Mouse (Mus musculus): ENCODE data around the gene Prl3a1. TPM values are rescaled to one million over a fixed set of nuclear protein-coding genes. Genes with fewer than 3 reads are reported as not detected.

Prl3a1 gene
- polyA plus RNA-seq (2012; rRNA removed) = not detected in 2 replicates

DNA sequence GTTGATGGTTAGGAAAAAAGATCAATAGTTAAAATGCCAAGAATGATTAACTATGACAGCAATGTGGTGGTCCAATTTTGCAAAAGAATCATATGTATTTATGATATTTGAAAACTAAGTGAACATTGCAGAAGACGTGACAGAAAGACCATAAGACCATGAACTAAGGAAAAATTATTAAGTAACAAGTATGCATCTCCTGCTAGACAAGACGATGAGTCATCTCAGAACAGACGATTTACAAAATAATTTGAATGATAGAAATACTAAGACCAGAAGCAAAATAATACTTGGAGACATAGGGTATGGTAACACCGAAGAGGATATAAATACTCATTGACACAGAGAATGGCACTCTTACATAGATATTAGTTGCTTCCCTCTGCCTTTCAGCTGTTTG is at the start of gene Prl3a1:
Gene Prl3a1, plus strand, starts transcription at position 301 of the 400 bp plus-strand sequence.
- DNase-seq = no peak

DNA sequence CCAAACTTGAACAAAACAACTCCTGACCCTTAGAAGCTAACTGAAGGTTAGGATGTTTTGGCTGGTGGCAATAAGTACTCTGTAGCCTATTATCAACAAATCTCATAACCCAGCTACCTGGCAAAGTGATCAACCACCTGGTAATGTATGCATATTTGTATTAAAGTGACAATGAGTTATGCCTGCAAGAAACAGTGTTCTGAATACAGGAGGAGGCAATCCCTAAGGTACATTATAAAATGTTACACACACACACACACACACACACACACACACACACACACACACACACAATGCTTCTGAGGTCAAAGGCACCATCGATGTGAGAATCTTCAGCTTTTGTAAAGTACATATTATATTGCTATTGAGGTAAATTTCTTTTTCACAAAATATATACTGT is 17.7 kb upstream of the Prl3a1 start, which contains the start of gene Prl3b1:
Gene Prl3b1, plus strand, starts transcription at position 301 of the 400 bp plus-strand sequence.
- no peak for TF ChIP-seq CTCF (conservative IDR thresholded peaks at IDR 0.05; ENCODE audit: insufficient read depth, insufficient read length, low read depth, low read length)
- no peak for TF ChIP-seq POLR2A (IDR thresholded peaks at IDR 0.05; ENCODE audit: low read depth, low read length)
- H3K36me3 ChIP-seq (ENCODE audit: control insufficient read depth, insufficient read depth, low read length) = no peaks in the 10 kb centered on the region
- no peak for DNase-seq
- H3K4me1 ChIP-seq (ENCODE audit: control insufficient read depth, insufficient read depth, low read length) = no peaks in the 10 kb centered on the region
- H3K27ac ChIP-seq (ENCODE audit: insufficient read depth, low read depth, low read length) = no peak within 1 kb of the TSS
- no peak within 1 kb of the TSS for H3K4me3 ChIP-seq (ENCODE audit: insufficient read depth, low read depth, low read length)
- 100% methylated on average over 1 of the region's 1 CpGs for WGBS
- no peaks in the 10 kb centered on the region for H3K27me3 ChIP-seq (replicated peaks; ENCODE audit: control insufficient read depth, insufficient read depth, low read length)

More for the DNA sequence above, at the start of gene Prl3a1:
- H3K36me3 ChIP-seq (ENCODE audit: control insufficient read depth, insufficient read depth, low read length) = no peaks in the 10 kb centered on the region
- H3K27me3 ChIP-seq (replicated peaks; ENCODE audit: control insufficient read depth, insufficient read depth, low read length) = no peaks in the 10 kb centered on the region
- no peak within 1 kb of the TSS for H3K4me3 ChIP-seq (ENCODE audit: insufficient read depth, low read depth, low read length)
- TF ChIP-seq POLR2A (IDR thresholded peaks at IDR 0.05; ENCODE audit: low read depth, low read length) (no peak), CTCF (conservative IDR thresholded peaks at IDR 0.05; ENCODE audit: insufficient read depth, insufficient read length, low read depth, low read length) (no peak)
- no peaks in the 10 kb centered on the region for H3K4me1 ChIP-seq (ENCODE audit: control insufficient read depth, insufficient read depth, low read length)
- H3K27ac ChIP-seq (ENCODE audit: insufficient read depth, low read depth, low read length) = no peak within 1 kb of the TSS
- WGBS = 88% methylated on average over 4 of the region's 4 CpGs

DNA sequence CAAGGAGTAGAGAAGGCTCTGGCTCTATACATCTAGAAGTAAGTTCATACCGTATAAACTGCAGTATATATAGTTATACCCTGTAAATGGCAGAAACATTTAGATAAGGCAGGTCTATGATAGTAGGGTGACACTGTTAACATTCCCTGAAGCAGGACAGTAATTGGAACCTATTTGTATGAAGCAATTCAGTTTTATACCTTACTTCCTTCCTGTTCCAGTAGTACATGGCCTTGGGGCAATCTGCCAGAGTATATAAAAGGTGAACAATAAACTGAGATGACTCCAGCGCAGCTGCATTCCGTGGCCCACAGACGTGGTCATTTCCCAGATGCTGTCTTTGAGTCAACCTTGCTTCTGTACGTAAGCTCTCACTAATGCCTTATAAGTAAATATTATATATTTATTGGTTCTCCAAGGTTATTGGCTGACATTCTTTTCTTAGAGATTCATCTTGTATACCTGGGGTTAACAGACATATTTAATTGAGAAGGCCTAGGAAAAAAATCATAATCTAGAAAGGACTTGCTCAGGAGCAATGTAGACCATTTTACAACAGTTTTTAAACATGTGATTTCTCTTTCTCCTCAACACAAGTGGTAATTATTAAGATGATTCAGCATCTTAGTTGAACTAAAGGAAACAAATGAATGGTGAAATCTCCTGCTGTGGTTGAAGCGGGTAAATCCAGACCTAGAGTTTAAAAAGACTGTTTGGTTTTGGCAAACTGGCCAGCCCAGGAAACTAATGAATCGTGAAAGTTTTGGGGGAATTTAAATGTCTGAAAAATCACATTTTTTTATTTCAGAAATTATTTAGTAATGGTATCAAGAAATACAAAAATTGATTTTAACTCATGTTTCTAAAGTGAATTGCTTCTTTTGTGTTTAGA is 53.3 kb downstream of the Prl3a1 start, which contains the start of gene Prl6a1:
Gene Prl6a1, plus strand, starts transcription at position 294 of the 892 bp plus-strand sequence.
- Histone ChIP-seq H3K27ac (ENCODE audit: insufficient read depth, low read depth, low read length) (no peak within 1 kb of the TSS), H3K4me1 (ENCODE audit: control insufficient read depth, insufficient read depth, low read length) (no peaks in the 10 kb centered on the region), H3K36me3 (ENCODE audit: control insufficient read depth, insufficient read depth, low read length) (no peaks in the 10 kb centered on the region), H3K4me3 (ENCODE audit: insufficient read depth, low read depth, low read length) (no peak within 1 kb of the TSS), H3K27me3 (replicated peaks; ENCODE audit: control insufficient read depth, insufficient read depth, low read length) (no peaks in the 10 kb centered on the region)
- 81% methylated on average over 7 of the region's 7 CpGs for WGBS
- DNase-seq = no peak
- TF ChIP-seq POLR2A (IDR thresholded peaks at IDR 0.05; ENCODE audit: low read depth, low read length) (no peak), CTCF (conservative IDR thresholded peaks at IDR 0.05; ENCODE audit: insufficient read depth, insufficient read length, low read depth, low read length) (no peak)

Other genes with a start within 250 kb of the Prl3a1 start
- gene Prl, start 201.9 kb upstream of the Prl3a1 start, polyA plus RNA-seq (2012; rRNA removed) = not detected in 2 replicates
- not detected in 2 replicates for gene Prl3d1, start 165.2 kb upstream of the Prl3a1 start, polyA plus RNA-seq (2012; rRNA removed)
- not detected in 2 replicates for gene Prl3d2, start 137.7 kb upstream of the Prl3a1 start, polyA plus RNA-seq (2012; rRNA removed)
- gene Prl3d3, start 102.6 kb upstream of the Prl3a1 start, polyA plus RNA-seq (2012; rRNA removed) = not detected in 2 replicates
- not detected in 2 replicates for gene Prl3c1, start 62.8 kb upstream of the Prl3a1 start, polyA plus RNA-seq (2012; rRNA removed)
- gene Prl3b1, start 17.6 kb upstream of the Prl3a1 start, polyA plus RNA-seq (2012; rRNA removed) = not detected in 2 replicates
- gene Prl6a1, start 53.2 kb downstream of the Prl3a1 start, polyA plus RNA-seq (2012; rRNA removed) = not detected in 2 replicates
- not detected in 2 replicates for gene Prl8a2, start 86.2 kb downstream of the Prl3a1 start, polyA plus RNA-seq (2012; rRNA removed)
- gene Prl2b1, start 131.4 kb downstream of the Prl3a1 start, polyA plus RNA-seq (2012; rRNA removed) = not detected in 2 replicates
- gene Prl8a6, start 179.3 kb downstream of the Prl3a1 start, polyA plus RNA-seq (2012; rRNA removed) = not detected in 2 replicates

Data from kidney, adult 2 months (tissue).